Mouse (Mus musculus): ENCODE data around the gene Sema6d. TPM values are rescaled to one million over a fixed set of nuclear protein-coding genes. Genes with fewer than 3 reads are reported as not detected.
A peak's percentile ranks its signal among the peaks of the same experiment; 100 is the strongest.

The Sema6d gene
- polyA plus RNA-seq, 1 experiment, result 45.4 TPM

GRCm38 (mm10) chr2:124354191-124354590 is 264.4 kb downstream of the Sema6d start:
- DNase-seq (ENCODE audit: low read depth), result peak; percentile 64
- no peak for TF ChIP-seq POLR2A (IDR thresholded peaks at IDR 0.05; ENCODE audit: borderline replicate concordance, extremely low read depth, insufficient read depth, insufficient read length, poor library complexity, severe bottlenecking)
- no peak for TF ChIP-seq CTCF (IDR thresholded peaks at IDR 0.05; ENCODE audit: borderline replicate concordance, extremely low read depth, insufficient read depth, insufficient read length)

GRCm38 (mm10) chr2:124354716-124355115 is 264.9 kb downstream of the Sema6d start:
- DNase-seq (ENCODE audit: low read depth), result no peak
- TF ChIP-seq CTCF (IDR thresholded peaks at IDR 0.05; ENCODE audit: borderline replicate concordance, extremely low read depth, insufficient read depth, insufficient read length) (no peak), POLR2A (IDR thresholded peaks at IDR 0.05; ENCODE audit: borderline replicate concordance, extremely low read depth, insufficient read depth, insufficient read length, poor library complexity, severe bottlenecking) (no peak)

GRCm38 (mm10) chr2:124369291-124369690 is 279.5 kb downstream of the Sema6d start:
- DNase-seq (ENCODE audit: low read depth), result peak; percentile 58
- no peak for TF ChIP-seq CTCF (IDR thresholded peaks at IDR 0.05; ENCODE audit: borderline replicate concordance, extremely low read depth, insufficient read depth, insufficient read length)
- TF ChIP-seq POLR2A (IDR thresholded peaks at IDR 0.05; ENCODE audit: borderline replicate concordance, extremely low read depth, insufficient read depth, insufficient read length, poor library complexity, severe bottlenecking), result no peak

GRCm38 (mm10) chr2:124369991-124370390 is 280.2 kb downstream of the Sema6d start:
- TF ChIP-seq POLR2A (IDR thresholded peaks at IDR 0.05; ENCODE audit: borderline replicate concordance, extremely low read depth, insufficient read depth, insufficient read length, poor library complexity, severe bottlenecking) (no peak), CTCF (IDR thresholded peaks at IDR 0.05; ENCODE audit: borderline replicate concordance, extremely low read depth, insufficient read depth, insufficient read length) (no peak)

GRCm38 (mm10) chr2:124371363-124371762 is 281.6 kb downstream of the Sema6d start:
- TF ChIP-seq POLR2A (IDR thresholded peaks at IDR 0.05; ENCODE audit: borderline replicate concordance, extremely low read depth, insufficient read depth, insufficient read length, poor library complexity, severe bottlenecking) (no peak), CTCF (IDR thresholded peaks at IDR 0.05; ENCODE audit: borderline replicate concordance, extremely low read depth, insufficient read depth, insufficient read length) (no peak)
- DNase-seq (ENCODE audit: low read depth), result no peak

More at GRCm38 (mm10) chr2:124369991-124370390, 280.2 kb downstream of the Sema6d start:
- DNase-seq (ENCODE audit: low read depth), result peak; percentile 55

- no peak for DNase-seq (ENCODE audit: low read depth)
- TF ChIP-seq POLR2A (IDR thresholded peaks at IDR 0.05; ENCODE audit: borderline replicate concordance, extremely low read depth, insufficient read depth, insufficient read length, poor library complexity, severe bottlenecking), result no peak
- no peak for TF ChIP-seq CTCF (IDR thresholded peaks at IDR 0.05; ENCODE audit: borderline replicate concordance, extremely low read depth, insufficient read depth, insufficient read length)
Measured at GRCm38 (mm10) chr2:124385053-124385452, 295.3 kb downstream of the Sema6d start.

- DNase-seq (ENCODE audit: low read depth), result no peak
- TF ChIP-seq CTCF (IDR thresholded peaks at IDR 0.05; ENCODE audit: borderline replicate concordance, extremely low read depth, insufficient read depth, insufficient read length), result no peak
- TF ChIP-seq POLR2A (IDR thresholded peaks at IDR 0.05; ENCODE audit: borderline replicate concordance, extremely low read depth, insufficient read depth, insufficient read length, poor library complexity, severe bottlenecking), result no peak
Measured at GRCm38 (mm10) chr2:124385722-124386121, 296.0 kb downstream of the Sema6d start.

GRCm38 (mm10) chr2:124388269-124388668 is 298.5 kb downstream of the Sema6d start:
- TF ChIP-seq CTCF (IDR thresholded peaks at IDR 0.05; ENCODE audit: borderline replicate concordance, extremely low read depth, insufficient read depth, insufficient read length) (no peak; the same call in 1 of the 2 replicates), POLR2A (IDR thresholded peaks at IDR 0.05; ENCODE audit: borderline replicate concordance, extremely low read depth, insufficient read depth, insufficient read length, poor library complexity, severe bottlenecking) (no peak)
- no peak for DNase-seq (ENCODE audit: low read depth)

GRCm38 (mm10) chr2:124396733-124397132 is 307.0 kb downstream of the Sema6d start:
- no peak for TF ChIP-seq CTCF (IDR thresholded peaks at IDR 0.05; ENCODE audit: borderline replicate concordance, extremely low read depth, insufficient read depth, insufficient read length)
- TF ChIP-seq POLR2A (IDR thresholded peaks at IDR 0.05; ENCODE audit: borderline replicate concordance, extremely low read depth, insufficient read depth, insufficient read length, poor library complexity, severe bottlenecking), result no peak

GRCm38 (mm10) chr2:124397304-124397703 is 307.5 kb downstream of the Sema6d start:
- no peak for DNase-seq (ENCODE audit: low read depth)
- TF ChIP-seq POLR2A (IDR thresholded peaks at IDR 0.05; ENCODE audit: borderline replicate concordance, extremely low read depth, insufficient read depth, insufficient read length, poor library complexity, severe bottlenecking) (no peak), CTCF (IDR thresholded peaks at IDR 0.05; ENCODE audit: borderline replicate concordance, extremely low read depth, insufficient read depth, insufficient read length) (no peak)

More at GRCm38 (mm10) chr2:124396733-124397132, 307.0 kb downstream of the Sema6d start:
- no peak for DNase-seq (ENCODE audit: low read depth)

- DNase-seq (ENCODE audit: low read depth), result no peak
- TF ChIP-seq POLR2A (IDR thresholded peaks at IDR 0.05; ENCODE audit: borderline replicate concordance, extremely low read depth, insufficient read depth, insufficient read length, poor library complexity, severe bottlenecking), result no peak
- no peak for TF ChIP-seq CTCF (IDR thresholded peaks at IDR 0.05; ENCODE audit: borderline replicate concordance, extremely low read depth, insufficient read depth, insufficient read length)
Measured at GRCm38 (mm10) chr2:124399611-124400010, 309.8 kb downstream of the Sema6d start.

- DNase-seq (ENCODE audit: low read depth), result no peak
- TF ChIP-seq POLR2A (IDR thresholded peaks at IDR 0.05; ENCODE audit: borderline replicate concordance, extremely low read depth, insufficient read depth, insufficient read length, poor library complexity, severe bottlenecking), result no peak
- TF ChIP-seq CTCF (IDR thresholded peaks at IDR 0.05; ENCODE audit: borderline replicate concordance, extremely low read depth, insufficient read depth, insufficient read length), result no peak
Measured at GRCm38 (mm10) chr2:124401727-124402380, 312.1 kb downstream of the Sema6d start.

Measured in brain, embryonic 14.5 days (tissue).